Mouse (Mus musculus) stomach, embryonic 15.5 days (tissue): ENCODE measurements around the gene Aars2. TPM values are rescaled to one million over a fixed set of nuclear protein-coding genes. Genes with fewer than 3 reads are reported as not detected.

Experiments used
- ATAC-seq: fragments of 200-750 bp; cut with Nextera tagmentation; 2 replicates; pipeline ENCODE4 v1.8.0; 2017; ENCODE audit warnings: low read depth, moderate number of reproducible peaks, moderate TSS enrichment; ENCODE audit not compliant: insufficient read depth, low FRiP score
- H3K27ac ChIP-seq: fragments of 300-500 bp; sonication (generic); 2 replicates; pipeline ENCODE4 v1.5.1; 2015; ENCODE audit warnings: mild to moderate bottlenecking, inconsistent platforms
- H3K27me3 ChIP-seq: fragments of 300-500 bp; sonication (generic); replicated peaks from 2 replicates; pipeline ENCODE4 v1.6.1; 2015; ENCODE audit warnings: inconsistent platforms
- H3K36me3 ChIP-seq: fragments of 300-500 bp; sonication (generic); 2 replicates; pipeline ENCODE4 v1.6.1; 2015; ENCODE audit warnings: inconsistent platforms
- H3K4me1 ChIP-seq: fragments of 300-500 bp; sonication (generic); 2 replicates; pipeline ENCODE4 v1.6.1; 2015; ENCODE audit warnings: inconsistent platforms
- H3K4me2 ChIP-seq: fragments of 300-500 bp; sonication (generic); 2 replicates; pipeline ENCODE4 v1.6.1; 2015; ENCODE audit warnings: mild to moderate bottlenecking, inconsistent platforms
- H3K4me3 ChIP-seq: fragments of 300-500 bp; sonication (generic); replicated peaks from 2 replicates; pipeline ENCODE4 v1.5.1; 2015; ENCODE audit warnings: inconsistent platforms
- H3K9ac ChIP-seq: fragments of 300-500 bp; sonication (generic); 2 replicates; pipeline ENCODE4 v1.6.1; 2015; ENCODE audit warnings: inconsistent platforms
- H3K9me3 ChIP-seq: fragments of 300-500 bp; sonication (generic); 2 replicates; pipeline ENCODE4 v1.6.1; 2016; ENCODE audit warnings: inconsistent platforms
- WGBS: fragments of 180-500 bp; shearing (Covaris S2); methylation state at CpG from one replicate; pipeline ENCODE4 v1.1.7; 2015; 5-methylcytosine and 5-hydroxymethylcytosine counted together
- polyA plus RNA-seq: library from polyadenylated mRNA; unstranded; fragments of >200 nt; fragmentation: Nextera tagmentation; extraction: Ambion mirVana; gene quantifications from 2 replicates; pipeline ENCODE4 v1.2.1, GENCODE M21; 2015

Gene Aars2
- polyA plus RNA-seq, 1 experiment from 2014 or later: 17.2 TPM

DNA sequence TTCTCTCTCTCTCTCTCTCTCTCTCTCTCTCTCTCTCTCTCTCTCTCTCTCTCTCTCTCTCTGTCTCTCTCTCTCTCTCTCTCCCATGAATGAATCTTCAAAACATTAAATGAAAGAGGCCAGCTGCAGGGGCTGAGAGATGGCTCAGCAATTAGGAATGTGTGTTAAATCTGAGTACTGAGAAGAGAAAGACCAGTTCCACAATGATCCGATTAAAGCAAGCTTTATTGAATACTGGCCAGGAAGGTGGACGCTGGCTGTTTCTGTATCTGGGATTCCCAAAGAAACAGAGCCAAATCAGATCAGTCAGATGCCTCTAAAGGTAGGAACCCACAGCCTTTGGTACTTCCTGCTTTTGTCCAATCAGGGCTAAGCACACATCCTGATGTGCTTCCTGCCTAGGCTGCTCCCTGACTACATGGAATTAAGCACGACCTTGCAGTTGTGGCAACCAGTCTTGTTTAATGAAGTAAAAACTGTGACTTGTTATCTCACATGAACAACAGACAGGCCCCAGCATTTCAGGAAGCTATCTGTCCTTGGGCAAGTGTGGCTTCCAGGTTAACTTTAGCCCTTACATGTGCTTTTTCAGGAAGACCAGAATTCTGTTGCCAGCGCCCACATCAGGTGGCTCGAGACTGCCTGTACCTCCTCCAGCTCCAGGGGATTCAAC is 3.2 kb upstream of the Aars2 start:
- H3K9ac ChIP-seq: no peak overlapping the region
- H3K9me3 ChIP-seq: no peaks in the 10 kb centered on the region
- H3K36me3 ChIP-seq: 0 out of 2 replicates have a peak, but pooled peaks cover 1% of the 10 kb centered on the region
- H3K27ac ChIP-seq: 0 out of 2 replicates have a peak overlapping the region, but pooled peaks have one; percentile 11
- H3K4me3 ChIP-seq: no peak overlapping the region
- no peak overlapping the region for H3K4me2 ChIP-seq
- H3K27me3 ChIP-seq: no peaks in the 10 kb centered on the region
- peaks cover 4% of the 10 kb centered on the region for H3K4me1 ChIP-seq
- no peak for ATAC-seq
- 45% methylated on average over 5 of the region's 5 CpGs for WGBS

DNA sequence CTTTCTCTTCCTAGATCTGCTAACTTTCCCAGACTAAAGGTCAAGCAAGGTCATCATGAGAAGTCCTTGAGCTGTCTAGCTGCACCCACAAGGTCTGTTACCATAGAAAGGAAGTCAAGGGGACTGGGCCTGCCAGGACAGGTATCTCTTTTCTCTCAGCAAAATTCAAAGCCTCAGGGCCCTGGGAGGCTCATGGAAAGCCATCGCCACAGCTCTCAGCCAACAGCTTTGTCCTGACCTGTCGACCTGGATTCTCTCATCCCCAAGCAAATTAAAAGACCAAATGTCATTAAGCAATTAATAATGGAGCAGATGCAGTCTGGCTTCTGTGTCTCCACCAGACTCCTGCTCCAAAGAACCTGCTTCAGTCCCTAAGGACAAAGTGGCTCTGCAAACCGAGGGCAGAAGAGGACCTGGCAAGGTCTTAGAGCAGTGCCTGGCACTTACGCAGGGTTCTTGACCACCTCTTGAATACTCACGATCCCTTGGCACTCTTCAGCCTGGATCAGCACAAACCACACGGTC is 638 bp upstream of the Aars2 start:
- H3K36me3 ChIP-seq: peaks cover 5% of the 10 kb centered on the region; the same call in 1 of the 2 replicates
- no peak overlapping the region for H3K27ac ChIP-seq
- peaks cover 4% of the 10 kb centered on the region for H3K4me1 ChIP-seq
- no peak overlapping the region for H3K9ac ChIP-seq
- 72% methylated on average over 6 of the region's 6 CpGs for WGBS
- ATAC-seq: no peak
- no peak overlapping the region for H3K4me3 ChIP-seq
- no peaks in the 10 kb centered on the region for H3K9me3 ChIP-seq
- H3K4me2 ChIP-seq: peak overlapping the region; percentile 12; the same call in 1 of the 2 replicates
- no peaks in the 10 kb centered on the region for H3K27me3 ChIP-seq

DNA sequence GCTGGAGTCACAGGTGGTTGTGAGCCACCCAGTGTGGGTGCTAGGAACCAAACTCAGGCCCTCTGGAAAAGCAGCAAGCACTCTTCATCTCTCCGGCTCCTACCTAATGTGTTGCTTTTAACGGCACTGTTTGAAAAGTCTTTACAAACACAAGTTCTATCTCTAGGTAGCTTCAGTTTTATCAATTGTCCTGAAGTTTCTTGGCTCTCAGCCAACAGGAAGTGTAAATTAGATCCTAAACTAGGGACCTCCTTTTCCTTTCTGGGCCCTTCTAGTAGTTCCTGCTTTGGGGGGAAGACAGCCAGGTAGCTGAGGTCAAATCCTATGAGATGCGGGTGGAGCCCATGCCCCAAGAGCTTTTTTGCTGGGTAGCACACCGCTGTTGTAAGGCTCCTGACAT is 4.2 kb downstream of the Aars2 start:
- Histone ChIP-seq H3K9ac (no peak overlapping the region), H3K4me1 (peaks cover 4% of the 10 kb centered on the region), H3K4me3 (no peak overlapping the region), H3K27ac (no peak overlapping the region), H3K9me3 (no peaks in the 10 kb centered on the region), H3K4me2 (no peak overlapping the region), H3K27me3 (no peaks in the 10 kb centered on the region), H3K36me3 (peaks cover 5% of the 10 kb centered on the region; the same call in 1 of the 2 replicates)
- ATAC-seq: no peak
- 89% methylated on average over 4 of the region's 4 CpGs for WGBS

DNA sequence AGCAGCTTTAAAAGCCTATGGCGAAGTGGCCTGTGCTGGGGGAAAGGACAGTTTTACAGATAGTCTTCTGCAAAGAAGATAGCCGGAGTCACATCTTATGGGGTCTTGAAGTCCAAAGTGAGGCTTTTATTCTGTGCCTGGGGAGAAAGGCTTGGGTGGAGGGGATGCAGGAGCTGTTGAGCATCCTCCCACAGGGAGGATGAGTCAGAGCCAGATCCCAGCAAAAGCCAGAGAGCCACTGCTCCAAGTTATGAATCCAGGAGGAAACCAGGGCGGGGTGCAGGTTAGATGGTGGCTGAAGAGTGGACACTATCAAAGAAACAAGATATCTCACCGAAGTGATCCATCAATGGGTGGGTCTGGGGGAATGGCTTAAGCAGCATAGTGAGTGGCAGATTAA is 5.1 kb downstream of the Aars2 start:
- WGBS: 94% methylated on average over 4 of the region's 4 CpGs
- H3K27me3 ChIP-seq: no peaks in the 10 kb centered on the region
- H3K4me2 ChIP-seq: no peak overlapping the region
- H3K9me3 ChIP-seq: no peaks in the 10 kb centered on the region
- ATAC-seq: no peak
- H3K9ac ChIP-seq: no peak overlapping the region
- no peak overlapping the region for H3K27ac ChIP-seq
- no peak overlapping the region for H3K4me3 ChIP-seq
- H3K4me1 ChIP-seq: peaks cover 4% of the 10 kb centered on the region
- H3K36me3 ChIP-seq: peaks cover 5% of the 10 kb centered on the region; the same call in 1 of the 2 replicates

DNA sequence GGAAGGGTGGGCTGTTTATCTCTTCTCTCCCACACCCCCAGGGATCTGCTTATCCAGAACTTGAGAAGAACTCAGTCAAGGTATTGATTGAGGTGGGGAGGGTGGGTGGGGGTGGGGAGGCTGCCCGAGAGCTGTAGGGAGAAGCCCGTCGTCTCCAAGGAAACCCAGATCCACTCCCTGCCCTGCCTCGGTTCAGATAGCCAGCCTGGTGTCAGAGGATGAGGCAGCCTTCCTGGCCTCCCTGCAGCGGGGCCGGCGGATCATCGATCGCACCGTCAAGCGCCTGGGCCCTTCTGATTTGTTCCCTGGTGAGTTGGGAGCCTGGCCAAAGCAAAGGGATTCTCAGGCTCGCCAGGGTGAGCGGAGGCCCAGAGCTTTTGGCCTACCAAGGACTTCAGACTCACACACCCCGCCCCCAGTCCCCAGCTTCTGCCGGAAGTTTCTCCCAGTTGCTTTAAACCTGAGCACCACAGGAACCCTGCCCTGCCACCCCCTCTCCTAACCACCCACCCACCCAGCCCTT is 8.6 kb downstream of the Aars2 start:
- 48% methylated on average over 15 of the region's 15 CpGs for WGBS
- H3K4me3 ChIP-seq: no peak overlapping the region
- no peaks in the 10 kb centered on the region for H3K9me3 ChIP-seq
- H3K27me3 ChIP-seq: no peaks in the 10 kb centered on the region
- H3K36me3 ChIP-seq: no peaks in the 10 kb centered on the region; the same call in 1 of the 2 replicates
- H3K4me2 ChIP-seq: no peak overlapping the region
- no peaks in the 10 kb centered on the region for H3K4me1 ChIP-seq
- H3K9ac ChIP-seq: no peak overlapping the region
- ATAC-seq: no peak; the same call in 1 of the 2 replicates
- no peak overlapping the region for H3K27ac ChIP-seq

DNA sequence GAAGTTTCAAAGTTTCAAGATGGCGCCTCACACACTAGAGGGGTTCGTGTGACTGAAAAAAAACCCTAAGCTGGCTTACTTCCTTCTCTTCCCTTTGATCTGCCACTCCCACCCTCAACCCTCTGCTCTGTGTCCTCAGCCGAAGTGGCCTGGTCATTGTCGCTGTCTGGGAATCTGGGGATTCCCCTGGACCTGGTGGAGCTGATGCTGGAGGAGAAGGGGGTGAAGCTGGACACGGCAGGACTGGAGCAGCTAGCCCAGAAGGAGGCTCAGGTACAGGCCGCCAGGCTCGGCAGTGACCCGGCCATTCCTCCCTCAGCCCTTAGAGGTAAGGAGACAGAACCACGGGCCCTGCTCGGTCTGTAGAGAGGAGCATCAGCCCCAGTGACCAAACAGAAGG is 9.2 kb downstream of the Aars2 start:
- Histone ChIP-seq H3K9ac (no peak overlapping the region), H3K4me1 (no peaks in the 10 kb centered on the region), H3K36me3 (peaks cover 4% of the 10 kb centered on the region; the same call in 1 of the 2 replicates), H3K4me2 (no peak overlapping the region), H3K27me3 (no peaks in the 10 kb centered on the region), H3K27ac (no peak overlapping the region), H3K4me3 (no peak overlapping the region), H3K9me3 (no peaks in the 10 kb centered on the region)
- no peak for ATAC-seq
- WGBS: 78% methylated on average over 10 of the region's 10 CpGs

DNA sequence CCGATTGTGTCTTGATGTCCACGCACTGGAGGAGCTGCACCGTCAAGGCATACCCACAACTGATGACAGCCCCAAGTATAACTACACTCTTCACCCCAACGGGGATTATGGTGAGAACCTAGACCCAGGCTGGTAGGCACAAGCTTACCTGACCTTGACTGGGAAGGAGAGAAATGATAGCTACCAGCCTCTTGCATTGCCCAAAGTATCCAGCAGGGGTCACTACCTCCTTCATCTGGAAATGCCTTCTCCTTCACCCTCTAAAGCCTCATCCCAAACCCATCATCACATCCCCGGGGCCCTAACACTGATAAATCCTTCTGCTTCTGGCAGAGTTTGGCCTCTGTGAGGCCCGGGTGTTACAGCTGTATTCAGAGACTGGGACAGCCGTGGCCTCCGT is 9.8 kb downstream of the Aars2 start:
- Histone ChIP-seq H3K4me1 (no peaks in the 10 kb centered on the region), H3K9me3 (no peaks in the 10 kb centered on the region), H3K27me3 (no peaks in the 10 kb centered on the region), H3K36me3 (peaks cover 4% of the 10 kb centered on the region; the same call in 1 of the 2 replicates), H3K4me2 (no peak overlapping the region), H3K9ac (no peak overlapping the region), H3K4me3 (no peak overlapping the region), H3K27ac (no peak overlapping the region)
- WGBS: 49% methylated on average over 8 of the region's 8 CpGs
- ATAC-seq: no peak

DNA sequence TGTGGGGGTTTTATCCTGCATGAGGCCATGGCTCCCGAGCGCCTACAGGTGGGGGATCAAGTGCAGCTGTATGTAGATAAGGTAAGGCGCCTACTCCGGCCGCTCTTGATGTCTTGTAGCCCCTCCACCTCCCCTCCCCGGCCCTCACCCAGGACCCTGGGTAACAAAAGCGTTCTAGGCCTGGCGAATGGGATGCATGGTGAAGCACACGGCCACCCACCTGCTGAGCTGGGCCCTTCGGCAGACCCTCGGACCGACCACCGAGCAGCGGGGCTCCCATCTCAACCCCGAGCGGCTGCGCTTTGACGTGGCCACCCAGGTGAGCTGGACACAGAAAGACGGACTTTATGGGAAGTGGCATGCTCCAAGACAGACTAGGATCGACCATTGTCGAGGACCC is 10.5 kb downstream of the Aars2 start:
- H3K27me3 ChIP-seq: no peaks in the 10 kb centered on the region
- ATAC-seq: no peak
- no peak overlapping the region for H3K27ac ChIP-seq
- 0 out of 2 replicates have a peak, but pooled peaks cover 2% of the 10 kb centered on the region for H3K4me1 ChIP-seq
- WGBS: 91% methylated on average over 21 of the region's 21 CpGs
- H3K4me3 ChIP-seq: no peak overlapping the region
- H3K36me3 ChIP-seq: peaks cover 4% of the 10 kb centered on the region; the same call in 1 of the 2 replicates
- no peak overlapping the region for H3K9ac ChIP-seq
- no peak overlapping the region for H3K4me2 ChIP-seq
- no peaks in the 10 kb centered on the region for H3K9me3 ChIP-seq

DNA sequence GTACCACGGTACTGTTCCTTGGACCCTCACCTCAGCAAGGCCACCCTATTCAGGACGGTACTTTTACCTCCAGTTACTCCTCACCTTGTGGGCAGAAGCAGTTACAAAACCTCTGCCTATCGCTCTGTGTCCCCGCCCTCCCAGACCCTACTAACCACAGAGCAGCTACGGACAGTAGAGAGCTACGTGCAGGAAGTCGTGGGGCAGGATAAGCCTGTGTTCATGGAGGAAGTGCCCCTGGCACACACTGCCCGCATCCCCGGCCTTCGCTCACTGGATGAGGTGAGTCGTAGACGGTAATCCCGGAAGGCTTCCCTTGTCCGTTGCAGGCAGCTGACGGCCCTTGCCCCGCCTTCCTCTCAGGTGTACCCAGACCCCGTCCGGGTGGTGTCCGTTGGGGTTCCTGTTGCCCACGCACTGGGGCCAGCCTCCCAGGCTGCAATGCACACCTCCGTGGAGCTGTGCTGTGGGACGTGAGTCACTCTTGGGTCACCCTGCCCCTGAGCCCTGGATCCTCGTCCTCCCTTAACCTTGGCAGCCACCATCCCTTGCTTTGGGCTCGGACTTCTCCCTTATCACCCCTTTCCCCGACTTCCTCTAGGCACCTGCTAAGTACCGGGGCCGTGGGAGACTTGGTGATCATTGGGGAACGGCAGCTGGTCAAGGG is 11.0 kb downstream of the Aars2 start:
- Histone ChIP-seq H3K4me3 (no peak overlapping the region), H3K27ac (no peak overlapping the region), H3K9me3 (no peaks in the 10 kb centered on the region), H3K36me3 (peaks cover 4% of the 10 kb centered on the region; the same call in 1 of the 2 replicates), H3K9ac (no peak overlapping the region), H3K4me2 (no peak overlapping the region), H3K4me1 (0 out of 2 replicates have a peak, but pooled peaks cover 4% of the 10 kb centered on the region), H3K27me3 (no peaks in the 10 kb centered on the region)
- ATAC-seq: no peak
- WGBS: 86% methylated on average over 28 of the region's 28 CpGs

DNA sequence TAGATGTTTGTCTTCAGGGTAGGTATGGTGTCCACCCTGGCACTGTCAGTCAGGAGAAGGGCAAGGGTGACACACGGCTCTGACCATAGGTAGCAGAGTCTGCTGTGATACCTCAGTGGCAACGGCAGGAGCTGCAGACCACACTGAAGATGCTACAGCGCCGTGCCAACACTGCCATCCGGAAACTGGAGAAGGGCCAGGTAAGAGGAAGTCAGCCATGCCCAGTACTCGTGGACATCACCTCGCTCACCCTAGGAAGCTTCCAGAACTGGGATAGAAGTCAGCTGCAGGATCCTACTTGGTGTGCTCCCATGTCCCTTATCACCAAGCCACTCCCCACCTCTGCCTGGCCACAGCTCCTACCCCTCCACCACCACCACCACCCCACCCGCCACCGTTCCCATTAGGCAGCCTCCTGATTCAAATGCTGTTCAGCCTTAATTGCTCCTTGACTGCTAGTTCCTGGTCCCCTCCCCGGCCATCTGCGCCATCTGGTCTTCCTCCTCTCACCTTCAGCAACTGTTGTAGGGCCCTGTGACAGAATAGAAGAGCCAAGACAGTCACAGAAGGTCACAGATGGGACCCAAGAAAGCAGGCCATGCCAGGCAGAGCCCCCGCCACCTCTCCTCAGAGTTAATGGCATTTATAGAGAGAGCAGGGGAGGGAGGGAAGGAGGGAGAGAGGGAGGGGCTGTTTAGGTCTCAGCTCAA is 12.3 kb downstream of the Aars2 start:
- peaks cover 12% of the 10 kb centered on the region; the same call in 1 of the 2 replicates for H3K4me1 ChIP-seq
- H3K27me3 ChIP-seq: no peaks in the 10 kb centered on the region
- H3K4me2 ChIP-seq: no peak overlapping the region
- no peak overlapping the region for H3K9ac ChIP-seq
- ATAC-seq: no peak
- no peak overlapping the region for H3K4me3 ChIP-seq
- 75% methylated on average over 12 of the region's 12 CpGs for WGBS
- H3K9me3 ChIP-seq: no peaks in the 10 kb centered on the region
- peaks cover 4% of the 10 kb centered on the region; the same call in 1 of the 2 replicates for H3K36me3 ChIP-seq
- no peak overlapping the region for H3K27ac ChIP-seq

DNA sequence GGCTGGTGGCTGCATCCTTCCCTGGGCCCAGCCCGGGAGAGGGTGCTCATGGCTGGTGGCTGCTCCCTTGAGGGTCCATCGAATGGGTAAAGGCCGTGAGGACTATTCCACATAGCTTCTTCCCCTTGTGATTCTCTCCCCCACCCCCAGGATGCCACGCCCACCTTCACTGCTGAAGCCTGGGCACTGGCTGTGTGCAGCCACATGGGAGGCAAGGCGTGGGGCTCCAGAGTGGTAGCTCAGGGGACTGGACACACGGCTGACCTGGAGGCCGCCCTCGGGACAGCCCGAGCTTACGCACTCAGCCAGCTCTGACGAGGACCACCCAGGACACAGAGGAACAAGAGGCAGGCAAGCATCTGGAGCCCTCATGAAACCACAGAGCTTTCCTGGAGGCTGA is 13.5 kb downstream of the Aars2 start:
- Histone ChIP-seq H3K9me3 (no peaks in the 10 kb centered on the region), H3K27me3 (no peaks in the 10 kb centered on the region), H3K27ac (no peak overlapping the region), H3K9ac (no peak overlapping the region), H3K36me3 (peaks cover 4% of the 10 kb centered on the region; the same call in 1 of the 2 replicates), H3K4me3 (no peak overlapping the region), H3K4me2 (no peak overlapping the region), H3K4me1 (peaks cover 12% of the 10 kb centered on the region; the same call in 1 of the 2 replicates)
- no peak for ATAC-seq
- 79% methylated on average over 11 of the region's 11 CpGs for WGBS
